Mouse (Mus musculus) ES-E14 (cell line): ENCODE results near the gene Dnajb3.

Source experiments
- CHD2 ChIP-seq: IDR thresholded peaks from 2 replicates; pipeline ENCODE4 v1.6.1; 2014; ENCODE audit warnings: mild to moderate bottlenecking, low read depth, low read length, inconsistent platforms
- ZC3H11A ChIP-seq: IDR thresholded peaks from 2 replicates; pipeline ENCODE4 v1.6.1; 2012; ENCODE audit warnings: low read depth, mild to moderate bottlenecking, inconsistent platforms, low read length, borderline replicate concordance
- ZNF384 ChIP-seq: IDR thresholded peaks from 2 replicates; pipeline ENCODE4 v1.6.1; 2012; ENCODE audit warnings: low read depth, low read length, inconsistent platforms

- TF ChIP-seq CHD2: no peak
- no peak for TF ChIP-seq ZC3H11A
- no peak for TF ChIP-seq ZNF384
Measured at GRCm38 (mm10) chr1:88231803-88232499, 26.4 kb upstream of the Dnajb3 start.
